Mouse (Mus musculus): ENCODE measurements around the gene D230025D16Rik.

The D230025D16Rik gene

GRCm38 (mm10) chr8:105268342-105269074 is 43.6 kb downstream of the D230025D16Rik start:
- DNase-seq (ENCODE audit: low read depth, low spot score), result no peak

GRCm38 (mm10) chr8:105269075-105269458 is 44.1 kb downstream of the D230025D16Rik start:
- DNase-seq (ENCODE audit: low read depth, low spot score), result no peak

- peak; percentile 53 for DNase-seq (ENCODE audit: low read depth, low spot score)
Observed at GRCm38 (mm10) chr8:105269461-105269947, 44.6 kb downstream of the D230025D16Rik start, which contains the start of gene Hsf4. TSS of gene Hsf4 (plus strand) at chr8:105269801.

- DNase-seq (ENCODE audit: low read depth, low spot score), result peak; percentile 46
Observed at GRCm38 (mm10) chr8:105270101-105270915, 45.4 kb downstream of the D230025D16Rik start.

GRCm38 (mm10) chr8:105270916-105271186 is 45.9 kb downstream of the D230025D16Rik start:
- peak; percentile 43 for DNase-seq (ENCODE audit: low read depth, low spot score)

GRCm38 (mm10) chr8:105275387-105275786 is 50.4 kb downstream of the D230025D16Rik start:
- no peak for DNase-seq (ENCODE audit: low read depth, low spot score)

- no peak for DNase-seq (ENCODE audit: low read depth, low spot score)
Observed at GRCm38 (mm10) chr8:105275840-105276239, 50.9 kb downstream of the D230025D16Rik start, which contains the start of gene Nol3. TSS of gene Nol3 (plus strand) at chr8:105276140.

- peak; percentile 31 for DNase-seq (ENCODE audit: low read depth, low spot score)
Observed at GRCm38 (mm10) chr8:105276292-105277120, 51.6 kb downstream of the D230025D16Rik start.

GRCm38 (mm10) chr8:105278911-105279334 is 54.0 kb downstream of the D230025D16Rik start:
- DNase-seq (ENCODE audit: low read depth, low spot score), result peak; percentile 73

- DNase-seq (ENCODE audit: low read depth, low spot score), result no peak
Observed at GRCm38 (mm10) chr8:105280567-105280966, 55.6 kb downstream of the D230025D16Rik start.

- no peak for DNase-seq (ENCODE audit: low read depth, low spot score)
Observed at GRCm38 (mm10) chr8:105281821-105282220, 56.9 kb downstream of the D230025D16Rik start.

GRCm38 (mm10) chr8:105282239-105282638 is 57.3 kb downstream of the D230025D16Rik start:
- no peak for DNase-seq (ENCODE audit: low read depth, low spot score)

GRCm38 (mm10) chr8:105283074-105283473 is 58.1 kb downstream of the D230025D16Rik start:
- DNase-seq (ENCODE audit: low read depth, low spot score), result peak; percentile 80

- no peak for DNase-seq (ENCODE audit: low read depth, low spot score)
Observed at GRCm38 (mm10) chr8:105285514-105285913, 60.6 kb downstream of the D230025D16Rik start.

- DNase-seq (ENCODE audit: low read depth, low spot score), result no peak
Observed at GRCm38 (mm10) chr8:105286907-105287306, 62.0 kb downstream of the D230025D16Rik start.

- DNase-seq (ENCODE audit: low read depth, low spot score), result no peak
Observed at GRCm38 (mm10) chr8:105288231-105288630, 63.3 kb downstream of the D230025D16Rik start.

GRCm38 (mm10) chr8:105288958-105289732 is 64.2 kb downstream of the D230025D16Rik start:
- DNase-seq (ENCODE audit: low read depth, low spot score), result peak; percentile 97

GRCm38 (mm10) chr8:105289805-105290460 is 65.0 kb downstream of the D230025D16Rik start, which contains the start of gene 4931428F04Rik:
TSS of gene 4931428F04Rik (minus strand) at chr8:105289864.
- peak; percentile 75 for DNase-seq (ENCODE audit: low read depth, low spot score)

- peak; percentile 94 for DNase-seq (ENCODE audit: low read depth, low spot score)
Observed at GRCm38 (mm10) chr8:105290554-105291314, 65.8 kb downstream of the D230025D16Rik start.

Measured in CD4-positive, CD25-positive, alpha-beta regulatory T cell, adult 2 months (primary cell).